ENCODE assay signal across 10 mouse cellular contexts in genomic region chr12:91815552-91815951, GRCm38 (mm10).
"Had no signal": no experiment of that assay in that cellular context is flagged by ENCODE, and none has a peak within 500 bp of the region (broad histone marks: within the 10 kb centered on the region; RNA-seq: fewer than 3 reads in every experiment).

No protein-coding gene starts in this region.

- H3K4me1 ChIP-seq: limb, embryonic 13.5 days; liver, embryonic 12.5 days; liver, embryonic 15.5 days; lung, embryonic 15.5 days; megakaryocyte, embryonic 14.5 days; neural tube, embryonic 13.5 days had no signal

- H3K9me3 ChIP-seq: limb, embryonic 13.5 days; liver, embryonic 12.5 days; liver, embryonic 15.5 days; lung, embryonic 15.5 days; megakaryocyte, embryonic 14.5 days; neural tube, embryonic 13.5 days had no signal

- H3K27me3 ChIP-seq: limb, embryonic 13.5 days; liver, embryonic 12.5 days; liver, embryonic 15.5 days; lung, embryonic 15.5 days; megakaryocyte, embryonic 14.5 days; neural tube, embryonic 13.5 days had no signal

- H3K9ac ChIP-seq: limb, embryonic 13.5 days; liver, embryonic 12.5 days; liver, embryonic 15.5 days; lung, embryonic 15.5 days; neural tube, embryonic 13.5 days had no signal

- H3K4me2 ChIP-seq: limb, embryonic 13.5 days; liver, embryonic 12.5 days; liver, embryonic 15.5 days; lung, embryonic 15.5 days; neural tube, embryonic 13.5 days had no signal

- H3K27ac ChIP-seq: kidney, postnatal 0 days; left cerebral cortex, adult 2 months; limb, embryonic 13.5 days; liver, embryonic 12.5 days; liver, embryonic 15.5 days; lung, embryonic 15.5 days; neural tube, embryonic 13.5 days had no signal

- H3K4me3 ChIP-seq: left cerebral cortex, adult 2 months; limb, embryonic 13.5 days; liver, embryonic 12.5 days; liver, embryonic 15.5 days; lung, embryonic 15.5 days; megakaryocyte, embryonic 14.5 days; myocyte; neural tube, embryonic 13.5 days had no signal

- ATAC-seq: intestine, postnatal 0 days had no signal
